Mouse (Mus musculus) 3134 (cell line): ENCODE measurements at regions not wholly inside any gene's neighbourhood (a gene's known extent, or its start where the extent isn't known, plus 50 kb on each side); places are given as distances from the start of the nearest gene placed in this dataset.
A peak's percentile ranks its signal among the peaks of the same experiment; 100 is the strongest.
"Not testable (repeated sequence)": the region's sequence is repeated elsewhere in the genome, so short reads cannot be mapped to it uniquely, and the experiment has no call there.

Source experiments
- DNase-seq: peaks from one replicate; pipeline ENCODE4 v3.0.0-alpha.2; 2011; ENCODE audit warnings: low spot score; ENCODE audit not compliant: insufficient read length; ENCODE audit errors: extremely low read depth

DNA sequence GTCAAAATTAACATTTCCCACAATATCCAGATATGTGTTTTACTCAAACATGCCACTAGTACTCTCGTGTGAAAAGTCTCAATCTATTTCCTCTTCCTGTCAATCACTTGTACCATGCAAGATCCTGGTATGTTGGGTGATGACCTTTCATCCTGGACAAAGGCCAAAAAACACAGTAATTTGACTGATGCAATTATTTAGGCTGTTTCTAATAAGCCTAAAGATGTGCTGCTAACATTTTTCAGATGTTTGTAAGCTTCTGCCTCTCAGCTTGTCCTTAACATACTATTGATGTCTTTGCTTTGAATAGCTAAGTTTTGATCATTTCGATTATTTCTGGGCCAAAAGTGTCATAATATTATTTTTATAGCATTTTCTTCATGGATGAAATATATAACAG is 418.4 kb upstream of the Arrdc4 start:
- DNase-seq: no peak

DNA sequence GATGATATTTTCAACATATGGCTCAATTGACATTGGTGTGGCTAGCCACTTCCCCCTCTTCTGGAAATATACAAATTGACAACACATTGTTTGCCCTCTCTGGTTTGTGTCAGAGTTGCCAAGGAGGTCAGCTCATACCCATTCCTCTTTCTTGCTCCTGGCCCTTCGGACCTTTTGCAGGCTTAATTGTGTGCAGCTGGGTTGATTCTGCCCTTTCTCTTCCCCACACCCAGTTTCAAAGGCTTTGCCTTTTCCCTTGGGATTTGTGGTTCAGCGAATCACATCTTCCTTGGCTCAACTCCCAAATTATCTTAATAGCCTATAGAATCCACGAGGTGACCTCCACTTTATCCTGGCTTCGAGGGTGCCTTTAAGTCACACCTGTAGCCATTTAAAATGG is 412.9 kb upstream of the Arrdc4 start:
- no peak for DNase-seq

DNA sequence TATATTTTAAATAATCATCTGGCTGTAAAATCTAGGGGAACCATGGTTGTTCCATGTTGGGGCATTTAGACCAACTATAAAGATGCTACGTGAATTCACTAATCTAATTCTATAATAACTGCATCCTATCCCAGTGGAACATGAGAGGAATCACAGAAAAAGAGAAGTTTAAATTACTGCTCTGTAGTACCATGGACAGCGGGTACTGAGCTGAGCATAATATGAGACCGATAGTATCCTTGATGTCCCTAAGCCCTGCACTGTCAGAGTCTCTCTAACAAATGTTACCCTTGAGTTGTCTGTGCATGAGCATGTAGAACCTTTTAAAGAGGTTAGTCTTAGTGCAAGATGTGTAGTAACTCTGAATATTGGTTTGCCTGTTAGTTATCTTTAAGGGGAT is 393.3 kb upstream of the Arrdc4 start:
- no peak for DNase-seq

DNA sequence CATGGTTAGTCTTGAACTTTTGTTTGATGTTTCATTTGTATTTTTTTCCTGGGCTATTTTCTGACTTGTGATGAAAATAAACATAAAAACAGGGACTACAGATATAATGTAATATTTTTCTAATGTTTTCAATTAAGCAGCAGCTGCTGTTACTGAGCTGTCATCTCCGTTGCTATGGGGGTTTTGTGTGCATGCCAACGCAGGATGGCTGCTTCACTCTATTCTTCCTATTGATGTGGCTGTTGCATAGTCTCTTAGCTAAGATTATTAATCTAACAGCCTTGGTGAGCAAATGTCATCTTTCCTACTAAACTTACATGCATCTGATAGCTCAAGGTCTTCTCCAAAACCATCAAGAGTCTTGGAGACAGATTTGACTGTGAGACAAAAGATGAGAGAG is 384.4 kb upstream of the Arrdc4 start:
- DNase-seq: no peak

DNA sequence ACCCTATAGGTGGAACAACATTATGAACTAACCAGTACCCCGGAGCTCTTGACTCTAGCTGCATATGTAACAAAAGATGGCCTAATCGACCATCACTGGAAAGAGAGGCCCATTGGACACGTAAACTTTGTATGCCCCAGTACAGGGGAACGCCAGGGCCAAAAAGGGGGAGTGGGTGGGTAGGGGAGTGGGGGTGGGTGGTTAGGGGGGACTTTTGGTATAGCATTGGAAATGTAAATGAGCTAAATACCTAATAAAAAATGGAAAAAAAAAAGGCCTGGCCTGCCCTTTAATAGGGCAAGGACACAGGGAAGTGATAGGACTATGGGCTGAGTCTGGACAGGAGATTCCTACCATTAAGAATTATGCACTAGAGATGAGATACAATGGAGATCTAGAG is 352.7 kb upstream of the Arrdc4 start:
- not testable (repeated sequence) for DNase-seq

DNA sequence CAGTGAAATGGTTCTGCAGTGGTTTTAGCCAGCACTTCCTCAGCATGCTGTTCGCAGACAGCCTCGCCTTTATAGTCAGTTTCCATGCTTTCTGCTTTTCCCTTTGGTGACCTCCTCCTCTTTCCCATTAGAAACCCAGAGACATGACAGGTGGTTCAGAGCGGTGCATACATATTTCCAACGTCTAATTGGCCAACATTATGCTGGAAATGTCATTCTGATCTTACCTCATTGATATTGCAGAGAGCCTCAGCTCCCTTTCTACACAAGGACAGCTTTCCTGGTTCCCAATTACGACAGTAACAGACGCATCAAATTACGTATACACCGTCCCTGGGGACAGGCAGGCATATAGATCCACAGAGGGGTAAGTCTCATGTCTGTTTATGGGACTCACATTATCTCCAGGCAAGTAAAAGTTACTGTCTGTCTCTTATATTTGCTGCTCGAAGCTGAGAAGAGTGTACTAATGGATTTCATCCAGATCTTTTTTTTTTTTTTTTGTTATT is 348.6 kb upstream of the Arrdc4 start:
- DNase-seq: no peak

DNA sequence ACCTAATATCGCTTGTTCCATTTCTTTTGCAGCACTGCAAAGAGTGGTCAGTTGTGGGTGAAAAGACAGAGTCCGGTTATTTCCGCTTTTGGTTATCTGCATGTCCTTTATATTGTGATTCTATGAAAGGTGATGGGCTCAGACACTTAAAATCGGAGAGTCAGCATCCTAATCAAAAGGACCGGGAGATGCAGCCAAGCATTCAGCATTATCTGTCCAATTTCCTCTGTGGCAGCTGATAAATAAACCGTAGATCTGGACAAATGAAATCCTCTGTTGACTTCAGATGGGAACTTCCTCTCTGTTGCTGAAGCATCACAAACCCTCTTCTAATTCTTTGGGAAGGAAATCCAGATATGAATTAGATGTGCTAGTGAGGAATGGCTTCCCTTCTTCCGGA is 325.7 kb upstream of the Arrdc4 start:
- DNase-seq: no peak

DNA sequence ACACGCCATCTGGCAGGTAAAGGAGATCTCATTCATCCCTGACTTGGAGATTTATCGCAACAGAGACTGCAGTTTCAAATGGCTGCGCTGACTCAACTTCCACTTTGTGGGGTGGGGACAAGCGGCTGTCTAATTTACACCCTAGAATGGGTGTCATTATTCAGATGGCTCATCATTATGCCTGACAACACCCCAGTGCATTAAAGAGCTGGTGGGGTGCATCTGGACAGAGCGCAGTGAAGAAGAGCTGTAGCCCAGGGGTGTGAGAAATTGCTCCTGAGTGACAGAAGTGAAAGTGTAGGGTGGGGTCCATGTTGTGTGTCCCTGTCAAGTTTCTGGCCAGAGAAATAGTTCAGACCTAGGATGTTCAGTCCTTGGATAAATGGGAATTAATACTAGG is 314.0 kb upstream of the Arrdc4 start:
- DNase-seq: no peak

DNA sequence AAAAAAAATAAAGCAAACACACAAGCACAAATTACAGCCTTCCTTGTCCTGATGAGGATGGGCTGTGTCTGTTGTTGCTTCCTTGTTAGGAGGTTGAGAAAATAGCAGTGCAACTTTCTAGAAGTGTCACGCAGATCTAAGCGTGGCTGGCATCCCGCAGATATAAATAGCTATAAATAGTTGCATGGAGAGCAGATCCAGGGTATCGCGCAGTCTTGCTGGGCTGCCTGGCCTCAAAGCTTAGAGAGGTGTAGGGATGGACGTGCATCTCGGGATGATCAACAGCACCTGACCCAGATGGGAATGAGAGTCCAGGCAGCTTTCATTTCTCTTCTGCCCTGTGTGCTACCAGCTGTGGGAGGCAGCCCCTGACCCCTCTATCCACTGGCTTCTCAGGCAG is 313.5 kb upstream of the Arrdc4 start:
- DNase-seq: no peak

DNA sequence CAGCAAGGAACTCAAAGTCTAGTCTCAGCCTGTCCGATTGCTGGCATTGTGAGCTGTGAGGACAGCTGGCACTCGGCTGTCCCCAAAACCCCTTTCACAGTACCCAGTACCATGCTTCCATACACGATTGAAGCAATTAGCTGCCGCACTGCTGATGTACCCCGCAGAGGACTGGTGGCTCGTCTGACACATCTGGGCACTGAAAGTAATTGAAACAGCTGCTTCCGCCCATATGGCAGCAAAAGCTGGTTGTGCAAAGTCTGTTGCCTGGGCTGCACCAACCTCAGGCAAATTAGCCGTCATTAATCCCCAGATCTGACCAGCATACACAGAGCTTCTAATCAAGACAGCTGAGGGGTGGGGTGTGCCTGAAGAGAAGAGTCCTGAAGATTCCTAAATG is 313.1 kb upstream of the Arrdc4 start:
- DNase-seq: no peak

DNA sequence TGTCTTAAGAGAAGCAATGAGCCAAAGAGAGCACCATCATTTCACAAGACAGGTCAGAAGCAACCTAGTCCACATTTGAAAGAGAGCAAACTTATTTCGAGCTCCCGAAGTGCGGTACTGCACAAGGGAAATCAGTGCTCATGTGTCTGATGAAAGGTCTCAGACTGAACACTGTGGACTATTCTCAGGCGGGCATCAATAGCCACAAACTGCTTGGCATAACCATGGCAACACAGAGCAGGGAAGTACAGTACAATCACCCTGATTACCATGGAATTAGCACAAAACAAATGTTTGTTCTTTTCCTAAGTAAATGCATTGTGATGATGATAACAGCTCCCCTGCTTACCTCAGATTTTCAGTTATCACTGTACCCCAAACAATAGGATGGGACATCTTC is 312.2 kb upstream of the Arrdc4 start:
- no peak for DNase-seq

DNA sequence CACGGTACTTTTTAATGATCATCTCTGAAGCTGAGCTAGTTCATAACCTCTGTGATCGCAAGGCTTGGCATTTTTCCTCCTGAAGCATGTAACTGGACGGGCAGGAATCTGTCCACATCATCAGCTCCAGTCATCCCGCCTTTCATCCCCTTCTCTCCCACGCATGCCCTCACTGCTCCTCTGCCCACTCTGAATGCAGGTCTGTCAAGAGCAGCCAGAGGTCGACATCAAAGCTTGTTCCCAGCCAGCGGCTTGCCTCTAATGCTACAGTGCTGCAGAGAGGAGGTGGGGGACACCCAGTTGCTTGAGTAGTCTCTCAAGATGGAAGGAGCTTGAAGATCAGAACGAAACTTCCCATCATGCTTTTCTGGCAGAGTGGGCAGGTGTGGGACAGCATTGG is 267.5 kb upstream of the Arrdc4 start:
- DNase-seq: no peak

DNA sequence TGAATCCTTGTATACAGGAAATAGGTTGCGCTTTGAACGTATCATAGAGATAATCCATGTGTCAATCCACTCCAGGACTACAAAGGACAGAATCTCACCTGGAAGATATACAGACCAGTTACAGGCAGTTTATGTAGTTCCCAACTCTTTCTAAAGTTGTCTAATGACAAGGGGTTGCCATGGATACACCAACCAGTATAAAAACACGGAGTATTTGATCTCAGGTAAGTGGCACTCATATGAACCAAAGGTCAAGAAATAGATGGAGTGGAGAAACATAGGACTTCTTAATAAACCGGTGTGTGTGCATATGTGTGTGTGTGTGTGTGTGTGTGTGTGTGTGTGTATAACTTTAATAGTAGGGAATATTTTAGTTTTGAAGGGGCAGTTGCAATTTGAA is 266.0 kb upstream of the Arrdc4 start:
- DNase-seq: no peak

DNA sequence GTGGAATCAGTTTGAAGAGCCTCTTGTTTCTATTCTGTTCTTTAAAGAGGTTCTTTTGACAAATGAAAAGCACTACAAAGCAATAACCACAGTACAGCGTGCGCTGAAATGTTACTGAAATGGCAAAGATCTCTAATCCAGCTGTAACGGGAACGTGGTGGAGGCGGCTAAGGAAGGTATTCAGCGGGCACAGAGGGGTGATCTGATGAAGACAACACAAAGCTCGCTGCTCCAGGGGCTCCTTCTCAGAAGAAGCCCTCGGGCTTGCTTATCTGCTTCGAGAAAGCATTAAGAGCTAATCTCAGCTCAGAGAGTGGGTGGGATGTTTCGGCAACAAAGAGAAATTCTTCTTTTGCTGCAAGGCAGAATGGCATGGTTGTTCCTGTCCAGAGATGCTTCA is 258.2 kb upstream of the Arrdc4 start:
- DNase-seq: no peak

DNA sequence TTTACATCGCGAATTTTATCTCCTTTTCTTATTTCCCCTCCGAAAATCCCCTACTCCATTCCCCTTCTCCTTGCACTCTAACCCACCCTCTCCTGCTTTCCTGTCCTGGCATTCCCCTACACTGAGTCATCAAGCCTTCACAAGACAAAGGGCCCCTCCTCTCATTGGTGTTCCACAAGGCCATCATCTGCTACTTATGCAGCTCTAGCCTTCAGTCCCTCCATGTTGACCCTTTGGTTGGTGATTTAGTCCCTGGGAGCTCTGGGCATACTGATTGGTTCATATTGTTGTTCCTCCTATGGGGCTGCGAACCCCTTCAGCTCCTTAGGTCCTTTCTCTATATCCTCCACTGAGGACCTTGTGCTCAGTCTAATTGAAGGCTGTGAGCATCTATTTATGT is 239.0 kb upstream of the Arrdc4 start:
- DNase-seq: no peak

DNA sequence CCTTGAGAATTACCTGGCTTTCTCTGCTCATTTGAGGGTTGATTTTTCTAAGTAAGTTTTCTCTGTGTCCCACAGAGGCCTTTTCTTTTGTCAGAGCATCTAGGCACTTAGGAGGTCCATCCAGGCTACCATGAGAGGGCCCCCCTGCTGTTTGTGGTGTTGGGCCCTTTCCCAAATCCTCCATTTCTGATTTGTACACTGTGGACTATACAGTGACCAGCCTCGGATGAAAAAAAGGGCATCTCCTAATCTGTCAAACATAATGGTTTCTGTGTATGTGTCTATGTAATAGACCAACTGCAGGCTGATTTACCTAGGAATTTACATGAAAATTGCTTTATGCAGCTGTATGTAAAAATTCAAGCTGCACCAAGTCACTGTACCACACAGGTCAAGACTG is 234.9 kb upstream of the Arrdc4 start:
- no peak for DNase-seq

DNA sequence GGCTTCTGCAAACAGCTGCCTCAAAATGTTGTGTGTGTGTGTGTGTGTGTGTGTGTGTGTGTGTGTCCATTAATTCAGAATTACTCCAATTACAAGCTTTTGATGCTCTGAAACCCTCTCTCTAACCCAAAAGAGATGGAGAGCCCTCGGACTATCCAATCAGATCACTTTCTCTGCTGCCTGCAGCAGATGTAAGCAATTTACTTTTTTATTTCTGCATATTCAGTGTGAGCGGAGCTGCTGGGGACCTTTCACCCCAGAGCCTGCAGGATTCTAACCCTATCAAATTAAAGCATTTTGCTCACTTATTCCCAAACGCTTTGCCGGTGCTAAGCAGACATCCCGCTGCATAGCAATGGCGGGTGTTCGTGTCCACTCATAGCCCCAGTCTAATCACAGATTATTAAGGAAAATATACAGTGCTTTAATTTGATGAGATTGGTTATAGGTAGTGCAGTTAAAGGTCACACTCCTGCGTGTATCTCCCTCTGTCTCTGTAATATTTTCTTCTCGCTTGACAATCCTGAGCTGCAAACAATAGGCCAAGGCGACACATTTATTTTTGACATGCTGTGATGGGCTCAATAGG is 234.0 kb upstream of the Arrdc4 start:
- DNase-seq: no peak

DNA sequence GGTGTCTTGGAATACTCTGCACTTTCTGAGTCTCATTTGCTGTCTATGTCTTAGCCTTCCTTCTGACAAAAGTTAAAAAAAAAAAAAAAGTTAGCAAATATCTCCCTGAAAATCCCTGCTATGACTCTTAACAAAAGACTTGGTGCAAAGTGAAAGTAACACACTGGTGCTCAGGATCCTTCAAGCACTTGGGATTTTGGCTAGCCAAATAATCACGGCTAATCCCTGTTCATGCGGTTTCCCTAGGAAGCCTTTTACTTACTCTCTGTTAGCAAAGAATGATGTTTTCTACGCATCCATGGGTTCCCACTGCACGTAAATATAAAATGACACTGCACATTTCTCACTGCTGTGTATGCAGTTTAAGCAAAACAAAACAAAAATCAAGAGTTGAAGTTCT is 229.5 kb upstream of the Arrdc4 start:
- DNase-seq: no peak

DNA sequence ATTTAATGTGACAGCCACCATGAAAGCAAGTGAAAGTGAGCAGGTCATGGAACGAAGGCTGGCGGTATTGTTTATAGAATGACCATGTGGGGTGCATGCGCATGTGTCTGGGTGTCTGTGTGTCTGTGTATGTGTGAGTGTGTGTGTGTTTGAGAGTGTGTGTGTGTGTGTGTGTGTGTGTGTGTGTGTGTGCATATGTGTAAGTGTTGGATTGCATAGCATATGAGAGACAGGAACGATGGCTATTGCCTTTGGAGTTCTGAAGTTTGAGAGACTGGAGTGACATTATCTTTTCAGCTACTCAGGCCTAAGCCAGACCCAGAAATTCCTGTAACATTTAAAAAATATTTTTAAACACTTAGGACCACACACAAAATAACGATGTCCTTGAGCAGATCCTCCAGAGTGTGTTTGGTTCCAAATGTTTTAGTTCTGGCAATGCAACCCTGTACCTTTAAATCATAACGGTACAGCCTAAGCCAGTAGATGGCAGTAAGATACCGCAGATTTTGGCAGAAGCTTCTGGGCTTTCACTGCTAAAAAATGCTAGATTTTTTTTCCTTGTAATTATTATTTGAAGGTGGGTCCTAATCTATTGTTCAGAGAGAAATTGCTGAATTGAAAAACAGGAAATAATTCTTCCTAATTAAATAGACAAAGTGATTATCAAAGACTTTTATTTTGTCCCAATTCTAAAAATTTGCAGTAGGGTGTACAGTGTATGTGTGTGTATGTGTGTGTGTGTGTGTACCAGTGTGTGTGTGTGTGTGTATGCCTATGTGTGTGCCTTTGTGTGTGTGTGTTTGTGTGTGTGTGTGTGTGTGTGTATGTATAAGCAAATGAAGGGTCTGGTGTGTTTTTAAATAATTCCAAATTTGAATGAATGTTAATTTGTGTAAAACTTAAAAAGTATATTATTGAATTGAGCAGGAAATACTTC is 228.0 kb upstream of the Arrdc4 start:
- peak; percentile 13 for DNase-seq

DNA sequence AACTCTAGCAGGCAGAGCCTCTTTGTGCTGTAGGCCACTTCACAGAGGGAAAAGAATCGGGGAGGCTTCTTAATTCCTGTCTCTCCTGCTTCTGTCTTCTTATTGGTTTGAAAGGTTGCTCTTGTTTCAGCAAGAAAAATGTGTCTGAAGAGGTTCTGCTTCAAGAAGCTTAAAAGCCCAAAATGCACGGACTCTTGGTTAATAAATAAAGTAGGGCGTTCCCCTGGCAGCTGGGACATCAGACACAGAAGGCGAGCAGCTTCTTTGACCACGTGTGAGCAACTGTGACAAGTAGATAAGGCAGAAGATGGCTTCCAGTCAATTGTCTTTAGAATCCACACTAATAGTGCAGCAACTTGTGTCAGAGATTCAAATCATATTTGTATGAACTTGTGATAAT is 226.9 kb upstream of the Arrdc4 start:
- no peak for DNase-seq

DNA sequence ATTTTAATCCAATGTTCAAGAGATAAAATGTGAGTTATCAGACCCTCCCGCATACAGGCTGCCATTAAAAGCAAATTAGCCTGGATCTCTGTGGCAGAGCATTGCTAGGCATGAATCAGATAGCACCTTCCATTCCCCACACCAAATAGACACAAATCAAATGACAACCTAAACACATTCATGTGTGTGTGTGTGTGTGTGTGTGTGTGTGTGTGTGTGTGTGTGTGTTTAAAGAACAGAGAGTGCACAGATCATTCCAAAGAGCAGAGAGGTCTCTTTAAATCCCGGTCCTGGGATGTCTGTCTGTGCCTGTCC is 226.5 kb upstream of the Arrdc4 start:
- no peak for DNase-seq

DNA sequence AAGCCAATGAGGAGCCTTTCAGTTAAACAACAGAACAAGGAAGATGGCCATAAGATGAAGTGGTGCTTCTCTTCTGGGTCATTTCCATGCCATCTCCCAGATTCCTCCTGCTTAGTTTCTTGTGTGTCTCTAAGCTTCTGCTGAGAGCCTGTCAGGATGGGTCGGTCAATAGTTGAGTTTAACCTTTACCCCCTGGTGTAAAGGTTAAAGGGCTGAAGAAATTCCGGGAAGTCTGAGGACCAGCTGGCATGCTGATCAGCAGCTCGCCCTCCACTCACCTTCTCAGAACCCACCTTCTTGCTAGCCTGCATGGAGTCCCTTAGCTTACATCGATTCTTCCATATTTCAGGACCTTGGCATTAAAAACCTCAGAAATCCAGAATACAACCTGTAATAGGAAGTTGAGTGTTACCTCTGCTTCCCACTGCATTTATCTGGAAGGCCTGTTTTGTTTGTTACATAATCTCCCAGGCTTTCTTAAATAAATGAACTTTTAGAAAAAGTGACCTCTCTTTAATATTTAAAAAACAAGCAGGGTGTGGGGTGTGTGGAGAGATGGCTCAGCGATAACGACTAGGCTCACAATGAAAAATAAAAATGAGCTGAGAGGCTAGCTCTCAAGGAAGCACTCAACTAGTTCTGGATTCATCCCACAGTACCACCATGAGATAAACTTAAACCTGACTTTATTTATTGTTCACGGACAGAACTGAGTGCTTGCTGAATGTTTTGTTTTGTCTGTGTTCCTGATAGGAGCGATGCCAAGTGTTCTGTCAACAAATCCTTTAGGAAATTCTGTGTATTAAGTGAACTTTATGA is 225.9 kb upstream of the Arrdc4 start:
- DNase-seq: no peak
